Mouse (Mus musculus) brain, embryonic 18.5 days (tissue): ENCODE measurements at regions not wholly inside any gene's neighbourhood (a gene's known extent, or its start where the extent isn't known, plus 50 kb on each side); places are given as distances from the start of the nearest gene placed in this dataset.
A peak's percentile ranks its signal among the peaks of the same experiment; 100 is the strongest.
"Not testable (repeated sequence)": the region's sequence is repeated elsewhere in the genome, so short reads cannot be mapped to it uniquely, and the experiment has no call there.

Experiments used
- DNase-seq: peaks from one replicate; pipeline ENCODE4 v3.0.0-alpha.2; 2012; ENCODE audit warnings: low read depth, low spot score

- DNase-seq, result no peak
Observed at GRCm38 (mm10) chr10:70866737-70867136, 211.0 kb upstream of the Phyhipl start.

- DNase-seq, result no peak
Observed at GRCm38 (mm10) chr10:70864650-70865049, 208.9 kb upstream of the Phyhipl start.

GRCm38 (mm10) chr10:70862022-70862335 lies 206.2 kb upstream of the Phyhipl start:
- DNase-seq, result no peak

GRCm38 (mm10) chr10:70861131-70862021 lies 205.6 kb upstream of the Phyhipl start:
- peak; percentile 75 for DNase-seq

GRCm38 (mm10) chr10:70857155-70857820 lies 201.5 kb upstream of the Phyhipl start:
- DNase-seq, result no peak

- DNase-seq, result no peak
Observed at GRCm38 (mm10) chr10:70855948-70856347, 200.2 kb upstream of the Phyhipl start.

GRCm38 (mm10) chr10:70853614-70854013 lies 197.8 kb upstream of the Phyhipl start:
- no peak for DNase-seq

- no peak for DNase-seq
Observed at GRCm38 (mm10) chr10:70848141-70848540, 192.4 kb upstream of the Phyhipl start.

GRCm38 (mm10) chr10:70847341-70847882 lies 191.6 kb upstream of the Phyhipl start:
- no peak for DNase-seq

- no peak for DNase-seq
Observed at GRCm38 (mm10) chr10:70846281-70847168, 190.8 kb upstream of the Phyhipl start.

- no peak for DNase-seq
Observed at GRCm38 (mm10) chr10:70843848-70844247, 188.1 kb upstream of the Phyhipl start.

- no peak for DNase-seq
Observed at GRCm38 (mm10) chr10:70842176-70842838, 186.5 kb upstream of the Phyhipl start.

GRCm38 (mm10) chr10:70841179-70841578 lies 185.4 kb upstream of the Phyhipl start:
- DNase-seq, result not testable (repeated sequence)

GRCm38 (mm10) chr10:70838147-70838546 lies 182.4 kb upstream of the Phyhipl start:
- no peak for DNase-seq

- DNase-seq, result no peak
Observed at GRCm38 (mm10) chr10:70837326-70837725, 181.6 kb upstream of the Phyhipl start.

GRCm38 (mm10) chr10:70832616-70833015 lies 176.9 kb upstream of the Phyhipl start:
- DNase-seq, result no peak

- DNase-seq, result no peak
Observed at GRCm38 (mm10) chr10:70828217-70828616, 172.5 kb upstream of the Phyhipl start.

- DNase-seq, result not testable (repeated sequence)
Observed at GRCm38 (mm10) chr10:70827522-70827921, 171.8 kb upstream of the Phyhipl start.

GRCm38 (mm10) chr10:70826706-70827105 lies 170.9 kb upstream of the Phyhipl start:
- no peak for DNase-seq

- DNase-seq, result no peak
Observed at GRCm38 (mm10) chr10:70825451-70825850, 169.7 kb upstream of the Phyhipl start.

GRCm38 (mm10) chr10:70824461-70824860 lies 168.7 kb upstream of the Phyhipl start:
- DNase-seq, result no peak
